Comparison of ENCODE assay signal across 33 mouse cellular contexts in the genomic region with DNA sequence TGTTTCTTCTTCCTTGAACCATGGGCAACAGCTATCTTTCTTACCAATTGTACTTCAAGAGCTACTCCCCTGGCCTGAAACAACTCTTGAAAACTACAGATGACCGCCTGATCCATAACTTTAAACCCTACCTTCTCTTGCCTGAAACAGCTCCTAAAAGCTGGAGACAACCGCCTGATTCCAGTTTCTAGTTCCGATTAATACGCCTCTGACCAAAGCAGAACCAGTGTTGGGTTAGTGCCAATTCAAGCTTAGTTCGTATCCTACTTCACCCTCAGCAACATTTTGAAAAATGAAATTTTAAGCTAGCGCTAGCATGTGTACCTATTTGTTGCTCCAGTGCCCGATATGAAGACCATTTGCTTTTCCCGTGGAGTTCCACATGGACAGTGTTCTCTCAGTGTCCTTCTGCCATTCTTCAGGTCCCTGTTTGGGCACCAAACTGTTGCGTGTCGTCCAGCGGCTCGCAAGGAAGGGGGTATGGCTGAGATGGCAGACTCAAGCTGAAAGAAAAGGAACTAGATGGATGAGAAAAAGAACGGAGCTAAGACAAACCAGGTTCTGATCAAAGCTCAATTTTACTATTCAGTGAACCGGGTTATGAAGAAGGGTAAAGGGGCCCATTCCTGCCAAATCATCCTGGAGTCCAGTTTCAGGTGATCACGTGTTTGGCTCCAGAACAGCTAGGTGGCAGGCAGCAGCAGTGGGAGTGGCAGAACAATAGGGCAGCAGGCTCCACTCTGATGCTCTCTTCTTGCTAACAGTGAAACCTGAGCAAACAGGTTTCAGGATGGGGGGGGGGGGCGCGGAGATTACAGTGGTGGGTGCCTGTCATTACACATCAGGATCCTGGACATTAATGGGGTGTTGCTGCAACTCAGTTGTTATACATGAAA. TPM values are rescaled to one million over a fixed set of nuclear protein-coding genes. Genes with fewer than 3 reads are reported as not detected.
A peak's percentile ranks its signal among the peaks of the same experiment; 100 is the strongest.
DNase-seq lines count a peak whose midpoint lies in the region; ATAC-seq and TF ChIP-seq lines count a peak whose summit lies in the region.
"Had no signal": no experiment of that assay in that cellular context is flagged by ENCODE, and none has a peak within 500 bp of the region (broad histone marks: within the 10 kb centered on the region; RNA-seq: fewer than 3 reads in every experiment).

No protein-coding gene starts in this region.

- H3K9me3 ChIP-seq in embryonic facial prominence, embryonic 11.5 days (replicated peaks; ENCODE audit: control insufficient read depth, low read length) = no peaks in the 10 kb centered on the region
- H3K9me3 ChIP-seq in embryonic facial prominence, embryonic 10.5 days = no peaks in the 10 kb centered on the region
- H3K9me3 ChIP-seq in embryonic facial prominence, embryonic 14.5 days (ENCODE audit: control insufficient read depth, low read length) = no peaks in the 10 kb centered on the region
- no peaks in the 10 kb centered on the region for H3K9me3 ChIP-seq in kidney, postnatal 0 days (replicated peaks; ENCODE audit: low read length)
- H3K9me3 ChIP-seq: embryonic facial prominence, embryonic 12.5 days; heart, embryonic 15.5 days; hindbrain, embryonic 15.5 days; midbrain, embryonic 10.5 days; neural tube, embryonic 13.5 days had no signal

- no peak overlapping the region for H3K4me3 ChIP-seq in embryonic facial prominence, embryonic 11.5 days (ENCODE audit: low read depth, low read length)
- H3K4me3 ChIP-seq in embryonic facial prominence, embryonic 10.5 days = no peak overlapping the region
- no peak overlapping the region for H3K4me3 ChIP-seq in embryonic facial prominence, embryonic 14.5 days (ENCODE audit: low read depth, low read length)
- peak overlapping the region; percentile 95 for H3K4me3 ChIP-seq in kidney, adult 2 months (ENCODE audit: insufficient read depth, low read depth, low read length)
- no peak overlapping the region for H3K4me3 ChIP-seq in kidney, postnatal 0 days (replicated peaks; ENCODE audit: low read depth, low read length)
- H3K4me3 ChIP-seq: embryonic facial prominence, embryonic 12.5 days; erythroblast, embryonic 14.5 days; heart, embryonic 15.5 days; hindbrain, embryonic 15.5 days; midbrain, embryonic 10.5 days; myocyte; neural tube, embryonic 13.5 days had no signal

- no peak overlapping the region for H3K9ac ChIP-seq in embryonic facial prominence, embryonic 11.5 days (replicated peaks; ENCODE audit: low read length)
- H3K9ac ChIP-seq in embryonic facial prominence, embryonic 14.5 days (ENCODE audit: low read depth, low read length) = no peak overlapping the region
- H3K9ac ChIP-seq in kidney, postnatal 0 days (ENCODE audit: low read depth, low read length) = no peak overlapping the region
- H3K9ac ChIP-seq: embryonic facial prominence, embryonic 12.5 days; heart, embryonic 15.5 days; hindbrain, embryonic 15.5 days; neural tube, embryonic 13.5 days had no signal

- no peak for TF ChIP-seq CTCF in kidney, adult 2 months (conservative IDR thresholded peaks at IDR 0.05; ENCODE audit: insufficient read depth, insufficient read length, low read depth, low read length)
- peak; percentile 38; the same call in 1 of the 2 replicates for TF ChIP-seq CTCF in kidney, postnatal 0 days (IDR thresholded peaks at IDR 0.05; ENCODE audit: low read depth)

- ATAC-seq in embryonic facial prominence, embryonic 11.5 days (replicated peaks; ENCODE audit: insufficient number of reproducible peaks, low FRiP score, low TSS enrichment, low read depth) = no peak
- ATAC-seq in embryonic facial prominence, embryonic 14.5 days (ENCODE audit: low read depth) = 0 out of 2 replicates have a peak, but pooled peaks have one; percentile 50
- peak; percentile 84 for ATAC-seq in kidney, postnatal 0 days (replicated peaks; ENCODE audit: low FRiP score, low read depth)
- ATAC-seq: forebrain, embryonic 14.5 days; midbrain, embryonic 16.5 days had no signal

- H3K36me3 ChIP-seq in embryonic facial prominence, embryonic 11.5 days (replicated peaks; ENCODE audit: control insufficient read depth, insufficient read depth, low read depth, low read length) = no peaks in the 10 kb centered on the region
- H3K36me3 ChIP-seq in embryonic facial prominence, embryonic 10.5 days (replicated peaks) = no peaks in the 10 kb centered on the region
- no peaks in the 10 kb centered on the region for H3K36me3 ChIP-seq in embryonic facial prominence, embryonic 14.5 days (ENCODE audit: control insufficient read depth, insufficient read depth, low read length)
- H3K36me3 ChIP-seq in kidney, adult 2 months (ENCODE audit: control insufficient read depth, insufficient read depth, low read length) = no peaks in the 10 kb centered on the region
- no peaks in the 10 kb centered on the region for H3K36me3 ChIP-seq in kidney, postnatal 0 days (ENCODE audit: insufficient read depth, low read length)
- H3K36me3 ChIP-seq: embryonic facial prominence, embryonic 12.5 days; heart, embryonic 15.5 days; hindbrain, embryonic 15.5 days; midbrain, embryonic 10.5 days; neural tube, embryonic 13.5 days had no signal

- H3K4me2 ChIP-seq in embryonic facial prominence, embryonic 11.5 days (ENCODE audit: low read depth, low read length) = no peak overlapping the region
- H3K4me2 ChIP-seq in embryonic facial prominence, embryonic 14.5 days (ENCODE audit: low read depth, low read length) = no peak overlapping the region
- 0 out of 2 replicates have a peak overlapping the region, but pooled peaks have one; percentile 10 for H3K4me2 ChIP-seq in kidney, postnatal 0 days (ENCODE audit: low read length)
- H3K4me2 ChIP-seq: embryonic facial prominence, embryonic 12.5 days; heart, embryonic 15.5 days; hindbrain, embryonic 15.5 days; liver, embryonic 11.5 days; neural tube, embryonic 13.5 days had no signal

- intact Hi-C loops in gastrocnemius, postnatal 36 days (cut with DNase I) = no loop called here

- peak; percentile 24 for TF ChIP-seq POLR2A in kidney, adult 2 months (IDR thresholded peaks at IDR 0.05; ENCODE audit: low read depth, low read length)

- no peaks in the 10 kb centered on the region for H3K4me1 ChIP-seq in embryonic facial prominence, embryonic 11.5 days (ENCODE audit: control insufficient read depth, insufficient read depth, low read length)
- H3K4me1 ChIP-seq in embryonic facial prominence, embryonic 10.5 days = no peaks in the 10 kb centered on the region; the same call in 1 of the 2 replicates
- H3K4me1 ChIP-seq in embryonic facial prominence, embryonic 14.5 days (ENCODE audit: control insufficient read depth, insufficient read depth, low read length) = no peaks in the 10 kb centered on the region
- H3K4me1 ChIP-seq in kidney, adult 2 months (ENCODE audit: control insufficient read depth, insufficient read depth, low read length) = peaks cover 7% of the 10 kb centered on the region; the same call in 1 of the 2 replicates
- no peaks in the 10 kb centered on the region for H3K4me1 ChIP-seq in kidney, postnatal 0 days (replicated peaks; ENCODE audit: insufficient read depth, low read length)
- H3K4me1 ChIP-seq: embryonic facial prominence, embryonic 12.5 days; heart, embryonic 15.5 days; hindbrain, embryonic 15.5 days; midbrain, embryonic 10.5 days; neural tube, embryonic 13.5 days had no signal

- peak; percentile 1 for DNase-seq in embryonic facial prominence, embryonic 11.5 days (ENCODE audit: low spot score)
- DNase-seq in embryonic facial prominence, embryonic 10.5 days (ENCODE audit: low spot score) = no peak
- peak; percentile 27 for DNase-seq in embryonic facial prominence, embryonic 14.5 days (ENCODE audit: low spot score)
- DNase-seq in kidney, adult 2 months = peak; percentile 94
- peak; percentile 42 for DNase-seq in kidney, postnatal 0 days (ENCODE audit: low spot score)
- no peak for DNase-seq in cerebellum, adult 9-11 months
- no peak for DNase-seq in gastrocnemius, postnatal 36 days
- no peak for DNase-seq in thymus, postnatal 4 days
- DNase-seq: adrenal gland, postnatal 25 days; cerebellum, adult 8-10 months; heart, adult 18-20 months; heart, postnatal 36 days; lung, postnatal 10 days; right cerebral cortex, adult 18-20 months; right cerebral cortex, postnatal 4 days; thymus, postnatal 14 days had no signal

- WGBS in embryonic facial prominence, embryonic 11.5 days = 84% methylated on average over 17 of the region's 17 CpGs
- WGBS in embryonic facial prominence, embryonic 10.5 days = 88% methylated on average over 17 of the region's 17 CpGs
- WGBS in embryonic facial prominence, embryonic 14.5 days = 83% methylated on average over 16 of the region's 17 CpGs
- 40% methylated on average over 17 of the region's 17 CpGs for WGBS in kidney, adult 2 months
- WGBS in kidney, postnatal 0 days = 68% methylated on average over 17 of the region's 17 CpGs

- no peak overlapping the region for H3K27ac ChIP-seq in embryonic facial prominence, embryonic 11.5 days (replicated peaks; ENCODE audit: low read depth, low read length)
- H3K27ac ChIP-seq in embryonic facial prominence, embryonic 10.5 days (replicated peaks) = no peak overlapping the region
- H3K27ac ChIP-seq in embryonic facial prominence, embryonic 14.5 days (replicated peaks; ENCODE audit: low read depth, low read length) = no peak overlapping the region
- peak overlapping the region; percentile 100 for H3K27ac ChIP-seq in kidney, adult 2 months (ENCODE audit: insufficient read depth, low read depth, low read length)
- peak overlapping the region; percentile 78 for H3K27ac ChIP-seq in kidney, postnatal 0 days
- H3K27ac ChIP-seq: embryonic facial prominence, embryonic 12.5 days; heart, embryonic 15.5 days; hindbrain, embryonic 15.5 days; midbrain, embryonic 10.5 days; neural tube, embryonic 13.5 days had no signal

- H3K27me3 ChIP-seq in embryonic facial prominence, embryonic 11.5 days (ENCODE audit: control insufficient read depth, insufficient read depth, low read length) = no peaks in the 10 kb centered on the region
- no peaks in the 10 kb centered on the region for H3K27me3 ChIP-seq in embryonic facial prominence, embryonic 10.5 days (replicated peaks; ENCODE audit: low read depth, poor library complexity, severe bottlenecking)
- H3K27me3 ChIP-seq in embryonic facial prominence, embryonic 14.5 days (replicated peaks; ENCODE audit: control insufficient read depth, insufficient read depth, low read length) = no peaks in the 10 kb centered on the region
- H3K27me3 ChIP-seq in kidney, adult 2 months (replicated peaks; ENCODE audit: control insufficient read depth, insufficient read depth, low read length) = no peaks in the 10 kb centered on the region
- H3K27me3 ChIP-seq in kidney, postnatal 0 days (ENCODE audit: insufficient read depth, low read length) = no peaks in the 10 kb centered on the region
- H3K27me3 ChIP-seq: embryonic facial prominence, embryonic 12.5 days; heart, embryonic 15.5 days; hindbrain, embryonic 15.5 days; neural tube, embryonic 13.5 days had no signal

RNA-seq across cellular contexts. Expression of gene 1600015I10Rik, which starts 26.9 kb away (rescaled TPM):
- polyA plus RNA-seq in embryonic facial prominence, embryonic 11.5 days (2014; fragmentation: Nextera tagmentation; extraction: Ambion mirVana) = not detected in 2 replicates
- polyA plus RNA-seq in embryonic facial prominence, embryonic 10.5 days (2016; fragmentation: Nextera tagmentation; extraction: Ambion mirVana) = not detected in 2 replicates
- polyA plus RNA-seq in embryonic facial prominence, embryonic 14.5 days (2014; fragmentation: Nextera tagmentation; extraction: Ambion mirVana) = not detected in 2 replicates
- not detected in 2 replicates for polyA plus RNA-seq in kidney, adult 2 months (2012; rRNA removed)
- polyA plus RNA-seq in kidney, postnatal 0 days (2015; fragmentation: Nextera tagmentation; extraction: Ambion mirVana) = not detected in 2 replicates
- not detected for total RNA-seq in gastrocnemius, postnatal 36 days (2021)
- total RNA-seq: adrenal gland, postnatal 25 days; common myeloid progenitor, adult 5-6 weeks; gastrocnemius, adult 8-10 months; heart, adult 18-20 months; heart, postnatal 36 days; layer of hippocampus, postnatal 10 days; left cerebral cortex, adult 8-10 months had no signal
- polyA plus RNA-seq: brain, embryonic 14.5 days; embryonic facial prominence, embryonic 12.5 days; erythroblast, embryonic 14.5 days; forebrain, embryonic 14.5 days; heart, embryonic 15.5 days; hindbrain, embryonic 15.5 days; limb, embryonic 11.5 days; liver, embryonic 11.5 days; midbrain, embryonic 10.5 days; midbrain, embryonic 16.5 days; myocyte; neural tube, embryonic 13.5 days; stomach, embryonic 14.5 days had no signal

RNA-seq across cellular contexts. Expression of gene Aoc1, which starts 30.1 kb away (rescaled TPM):
- not detected in 2 replicates for polyA plus RNA-seq in embryonic facial prominence, embryonic 11.5 days (2014; fragmentation: Nextera tagmentation; extraction: Ambion mirVana)
- polyA plus RNA-seq in embryonic facial prominence, embryonic 10.5 days (2016; fragmentation: Nextera tagmentation; extraction: Ambion mirVana) = 0.07 TPM in 1 of 2 replicates, not detected in the other
- polyA plus RNA-seq in embryonic facial prominence, embryonic 14.5 days (2014; fragmentation: Nextera tagmentation; extraction: Ambion mirVana) = 0.08 TPM in 1 of 2 replicates, not detected in the other
- polyA plus RNA-seq in kidney, adult 2 months (2012; rRNA removed) = 7.3 and 7.7 TPM in 2 replicates
- polyA plus RNA-seq in kidney, postnatal 0 days (2015; fragmentation: Nextera tagmentation; extraction: Ambion mirVana) = 9.9 and 11.0 TPM in 2 replicates
- total RNA-seq in gastrocnemius, postnatal 36 days (2021) = not detected
- total RNA-seq: adrenal gland, postnatal 25 days; gastrocnemius, adult 8-10 months; heart, adult 18-20 months; heart, postnatal 36 days; layer of hippocampus, postnatal 10 days; left cerebral cortex, adult 8-10 months had no signal
- polyA plus RNA-seq: embryonic facial prominence, embryonic 12.5 days; erythroblast, embryonic 14.5 days; forebrain, embryonic 14.5 days; heart, embryonic 15.5 days; hindbrain, embryonic 15.5 days; limb, embryonic 11.5 days; liver, embryonic 11.5 days; midbrain, embryonic 10.5 days; midbrain, embryonic 16.5 days; myocyte; neural tube, embryonic 13.5 days; stomach, embryonic 14.5 days had no signal

Comparison
In these comparisons a context has a peak if more than half of its experiments do, and no peak if none do; other contexts are left out.
1. DNase-seq: peak in embryonic facial prominence, embryonic 11.5 days (single experiment), embryonic facial prominence, embryonic 14.5 days (single experiment), kidney, adult 2 months (single experiment) and kidney, postnatal 0 days (single experiment); none in embryonic facial prominence, embryonic 10.5 days (single experiment), cerebellum, adult 9-11 months (single experiment), gastrocnemius, postnatal 36 days (0 of 2) and thymus, postnatal 4 days (single experiment).
2. H3K27ac ChIP-seq: peak in kidney, adult 2 months (single experiment) and kidney, postnatal 0 days (single experiment); none in embryonic facial prominence, embryonic 11.5 days (single experiment), embryonic facial prominence, embryonic 10.5 days (single experiment) and embryonic facial prominence, embryonic 14.5 days (single experiment).